Mouse (Mus musculus) cerebral cortex, adult 2 months (tissue): Measurements from ENCODE around the gene Gm4846.

Experiments used
- WGBS: fragments of 180-500 bp; shearing (Covaris S2); methylation state at CpG from one replicate; pipeline ENCODE4 v1.1.7; 2018; 5-methylcytosine and 5-hydroxymethylcytosine counted together

Gm4846 gene

DNA sequence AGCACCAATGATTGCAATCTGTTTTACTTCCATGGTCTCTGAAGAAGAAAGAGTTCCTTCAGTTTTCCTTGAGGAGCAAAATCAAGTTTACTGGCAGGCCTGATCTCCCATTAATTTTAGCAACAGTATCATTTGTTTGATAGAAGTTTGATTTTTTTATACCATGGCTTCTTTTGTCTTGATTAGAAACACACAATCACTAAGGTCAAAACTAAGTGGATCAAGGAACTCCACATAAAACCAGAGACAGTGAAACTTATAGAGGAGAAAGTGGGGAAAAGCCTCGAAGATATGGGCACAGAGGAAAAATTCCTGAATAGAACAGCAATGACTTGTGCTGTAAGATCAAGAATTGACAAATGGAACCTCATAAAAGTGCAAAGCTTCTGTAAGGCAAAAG, at the start of gene Gm4846:
Gene Gm4846, minus strand, starts transcription at position 101 of the 400 bp plus-strand sequence.
- 55% methylated on average over 1 of the region's 1 CpGs for WGBS

DNA sequence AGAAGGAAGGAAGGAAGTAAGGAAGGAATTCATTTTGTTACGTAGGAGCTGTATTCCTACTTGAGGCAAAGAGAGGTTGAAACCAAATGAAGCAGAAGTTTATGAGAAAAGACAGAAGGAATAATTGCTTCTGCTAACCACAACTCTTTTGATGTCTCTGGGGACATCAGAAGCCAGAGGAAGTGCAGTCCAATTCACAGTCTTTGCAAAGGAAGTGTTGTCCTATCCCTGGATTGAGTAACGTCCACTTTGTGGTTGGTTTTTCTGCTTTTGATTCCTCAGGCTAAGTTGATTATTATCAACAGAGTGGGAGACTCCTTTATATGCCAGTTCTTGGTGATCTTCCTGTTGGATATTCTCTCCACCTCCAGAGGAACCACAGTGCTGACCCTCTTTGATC, 34.1 kb upstream of the Gm4846 start:
- 72% methylated on average over 2 of the region's 2 CpGs for WGBS

DNA sequence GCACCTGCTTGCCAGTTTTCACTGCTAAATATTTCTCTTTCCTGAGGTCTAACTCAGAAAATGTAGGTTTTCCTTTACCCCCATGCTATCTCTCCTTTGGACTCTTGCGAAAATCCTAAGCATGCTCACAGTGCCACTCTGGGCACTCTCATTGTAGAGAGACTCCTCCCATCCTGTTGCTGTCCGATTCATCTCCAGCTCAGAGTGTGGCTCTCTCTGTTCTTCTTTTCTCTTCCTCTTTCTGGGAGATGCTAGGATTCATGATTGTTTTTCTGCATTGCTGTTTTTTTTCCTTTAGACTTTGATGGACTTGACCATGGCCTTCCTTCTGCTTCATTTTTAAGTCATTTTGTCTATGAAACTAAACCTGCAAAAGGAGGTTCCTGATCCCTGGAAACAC, 27.3 kb upstream of the Gm4846 start:
- WGBS = 83% methylated on average over 2 of the region's 2 CpGs

DNA sequence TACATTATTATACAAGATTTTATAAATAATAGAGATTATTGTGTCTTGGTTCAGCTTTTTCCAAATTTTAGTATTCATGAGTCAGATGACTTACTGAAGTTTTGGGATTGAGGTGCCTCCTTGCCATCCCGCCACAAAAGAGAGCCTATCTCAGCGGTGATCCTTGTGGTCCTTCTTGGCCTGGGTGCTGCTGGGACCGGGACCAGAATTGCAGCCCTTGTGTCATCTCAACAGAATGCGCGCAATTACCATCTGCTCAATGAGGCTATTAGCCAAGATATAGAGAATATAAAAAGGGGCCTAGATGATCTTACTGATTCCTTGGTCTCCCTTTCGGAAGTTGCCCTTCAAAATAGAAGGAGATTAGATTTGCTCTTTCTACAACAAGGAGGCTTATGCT, 22.2 kb upstream of the Gm4846 start:
- 94% methylated on average over 6 of the region's 6 CpGs for WGBS

DNA sequence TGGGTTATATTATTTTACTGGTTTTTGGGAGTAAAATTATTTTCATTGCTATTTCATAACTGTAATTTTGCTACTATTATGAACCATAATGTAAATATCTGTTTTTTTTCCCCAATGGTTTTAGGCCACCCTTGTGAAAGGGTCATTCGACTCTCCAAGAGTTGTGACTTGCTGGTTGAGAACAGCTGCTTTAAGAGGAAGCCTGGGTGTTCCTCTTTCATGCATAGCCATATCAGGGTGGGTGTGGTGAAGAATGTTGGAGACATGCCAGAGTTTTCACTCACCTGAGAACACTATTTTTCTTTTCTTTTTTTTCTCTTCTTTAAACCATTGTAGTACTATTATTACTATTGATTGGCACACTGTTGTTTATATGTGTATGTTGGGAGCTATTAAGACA, 19.2 kb upstream of the Gm4846 start:
- WGBS = 91% methylated on average over 1 of the region's 1 CpGs

DNA sequence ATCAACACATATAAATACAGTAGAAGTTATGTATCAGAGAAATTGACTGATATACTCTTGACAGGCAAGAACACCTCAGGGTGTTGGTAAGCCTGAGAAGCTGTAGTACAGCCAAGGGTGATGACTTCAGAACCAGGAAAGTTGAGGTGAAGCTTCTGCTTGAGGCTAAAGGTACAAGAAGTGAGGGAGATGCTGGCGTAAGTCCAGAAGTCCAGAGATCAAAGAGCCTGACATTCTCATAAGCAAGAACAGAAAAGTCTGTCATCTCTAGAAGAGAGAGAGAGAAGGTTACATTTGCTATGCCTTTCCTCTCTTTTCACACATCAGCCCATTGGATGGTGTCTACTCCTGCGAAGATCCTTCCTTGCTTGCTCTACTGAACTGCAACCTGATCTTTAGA, 6.8 kb upstream of the Gm4846 start:
- 89% methylated on average over 2 of the region's 2 CpGs for WGBS

DNA sequence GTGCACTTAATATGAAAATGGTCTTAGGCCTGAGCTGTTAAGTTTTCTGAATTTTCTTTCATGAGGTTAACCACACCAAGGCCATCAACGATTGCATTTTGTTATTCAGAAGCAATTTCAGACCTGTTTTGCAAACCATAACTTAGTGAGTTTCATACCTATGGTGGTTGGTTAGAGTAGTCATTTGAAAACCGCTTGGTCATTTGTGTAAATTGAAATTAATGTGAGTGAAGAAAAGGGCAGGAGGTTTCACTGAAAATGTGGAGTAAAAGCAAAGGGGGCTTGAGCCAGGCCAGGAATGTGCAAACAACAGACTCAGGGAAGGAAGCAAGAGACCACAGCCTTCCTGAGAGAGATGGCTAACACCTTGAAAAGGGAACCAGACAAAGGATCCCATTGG, 17.9 kb downstream of the Gm4846 start:
- 94% methylated on average over 2 of the region's 2 CpGs for WGBS

DNA sequence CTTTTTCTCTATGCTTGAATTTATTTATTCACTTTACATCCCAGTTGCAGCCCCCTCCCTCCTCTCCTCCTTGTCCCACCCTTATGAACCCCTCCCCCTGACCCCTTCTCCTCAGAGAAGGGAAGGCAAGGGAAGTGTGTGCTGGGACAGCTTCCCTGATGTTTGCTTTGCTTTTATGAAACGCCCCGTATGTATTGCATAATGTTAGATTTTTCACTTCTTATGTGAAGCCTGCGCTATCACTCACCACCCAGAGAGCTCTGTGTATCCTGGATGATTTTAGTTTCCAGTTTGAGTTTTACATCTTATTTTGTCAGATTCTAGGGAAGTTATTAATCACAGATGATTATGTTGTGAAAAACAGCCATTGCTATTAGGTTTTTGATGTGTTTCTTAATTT, 30.2 kb downstream of the Gm4846 start:
- WGBS = 81% methylated on average over 3 of the region's 3 CpGs

DNA sequence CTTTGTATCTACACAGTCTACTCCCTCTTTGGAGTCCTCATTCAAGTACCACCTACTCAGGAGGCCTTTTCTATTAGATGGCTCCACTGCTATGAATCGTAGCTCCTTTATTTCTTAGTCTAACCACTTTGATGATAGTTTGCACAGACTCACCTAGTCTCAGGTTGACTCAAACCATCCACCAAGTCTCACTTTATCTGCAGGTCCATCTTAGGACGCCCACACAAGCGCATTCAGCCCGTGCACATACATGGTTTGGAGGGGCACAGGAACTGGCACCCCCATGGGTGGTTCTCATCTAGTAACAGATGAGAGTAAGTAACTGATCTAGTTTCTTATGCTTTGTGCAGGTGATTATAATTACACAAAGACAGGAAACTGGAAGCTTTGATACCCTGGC, 34.8 kb downstream of the Gm4846 start:
- 93% methylated on average over 4 of the region's 4 CpGs for WGBS

DNA sequence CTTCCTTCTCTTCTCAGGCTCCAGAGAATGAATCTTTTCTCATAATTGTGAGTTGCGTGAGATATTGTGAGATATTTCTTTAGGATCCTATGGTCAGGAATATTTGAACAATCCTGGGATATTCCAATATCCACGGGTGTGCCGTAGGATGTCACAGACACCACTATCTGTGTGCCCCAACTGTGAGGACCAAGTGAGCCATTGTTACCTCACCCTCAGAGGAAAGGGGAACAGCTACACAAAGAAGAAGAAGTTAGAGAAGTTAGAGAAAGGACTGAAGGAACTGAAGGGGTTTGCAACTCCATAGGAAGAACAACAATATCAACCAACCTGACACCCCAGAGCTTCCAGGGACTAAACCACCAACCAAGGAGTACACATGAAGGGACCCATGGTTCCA, 55.4 kb downstream of the Gm4846 start:
- 85% methylated on average over 3 of the region's 3 CpGs for WGBS

DNA sequence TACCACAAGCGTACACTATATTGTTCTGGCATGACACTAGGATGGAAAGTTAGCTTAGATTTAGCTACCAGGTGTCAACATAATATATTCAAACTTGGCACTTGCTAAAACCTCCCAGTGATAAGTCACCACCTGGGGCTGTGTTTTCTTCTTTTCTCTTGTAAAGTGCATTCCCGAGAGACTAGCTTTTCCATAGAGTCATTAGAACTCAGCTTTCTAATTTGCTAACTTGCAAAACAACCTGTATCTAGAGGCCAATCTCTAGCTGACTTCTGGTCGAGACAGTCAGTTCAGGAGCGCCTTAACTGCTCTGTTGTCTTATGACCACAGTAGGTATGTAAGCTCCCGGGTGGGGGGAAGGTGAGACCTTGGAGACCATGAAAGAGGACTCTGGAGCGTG, 58.0 kb downstream of the Gm4846 start:
- 75% methylated on average over 6 of the region's 6 CpGs for WGBS
